Mouse (Mus musculus) spleen, adult 18-20 months (tissue): ENCODE results near the gene Arrdc5.

ENCODE experiments used
- DNase-seq, 2 experiments: peaks; one replicate each; pipeline ENCODE4 v3.0.0; 2022; ENCODE audit warnings: mixed read lengths in 2 of 2

Gene Arrdc5

GRCm38 (mm10) chr17:56303160-56303846, 3.2 kb upstream of the Arrdc5 start, which contains the start of gene Uhrf1:
Gene Uhrf1, plus strand, starts transcription at chr17:56303321.
- DNase-seq: peak; percentile 40 to 43

GRCm38 (mm10) chr17:56302363-56302996, 2.4 kb upstream of the Arrdc5 start:
- DNase-seq: no peak

GRCm38 (mm10) chr17:56298238-56298637, 1.8 kb downstream of the Arrdc5 start:
- DNase-seq: no peak

- DNase-seq: no peak
Observed at GRCm38 (mm10) chr17:56296201-56296600, 3.9 kb downstream of the Arrdc5 start.

- DNase-seq: no peak
Observed at GRCm38 (mm10) chr17:56294241-56294640, 5.8 kb downstream of the Arrdc5 start.

GRCm38 (mm10) chr17:56293291-56293690, 6.8 kb downstream of the Arrdc5 start:
- DNase-seq: no peak

- no peak for DNase-seq
Observed at GRCm38 (mm10) chr17:56292531-56293222, 7.4 kb downstream of the Arrdc5 start, which contains the start of gene Plin3. Gene Plin3, minus strand, starts transcription at chr17:56292873.

GRCm38 (mm10) chr17:56291826-56292475, 8.1 kb downstream of the Arrdc5 start:
- DNase-seq: no peak

- peak; percentile 78 to 85 for DNase-seq
Observed at GRCm38 (mm10) chr17:56291171-56291511, 8.9 kb downstream of the Arrdc5 start.

- DNase-seq: peak; percentile 87 to 96
Observed at GRCm38 (mm10) chr17:56290388-56291170, 9.5 kb downstream of the Arrdc5 start.

GRCm38 (mm10) chr17:56289371-56290331, 10.4 kb downstream of the Arrdc5 start:
- DNase-seq: no peak

- DNase-seq: no peak
Observed at GRCm38 (mm10) chr17:56288866-56289265, 11.2 kb downstream of the Arrdc5 start.

GRCm38 (mm10) chr17:56287830-56288229, 12.3 kb downstream of the Arrdc5 start:
- no peak for DNase-seq

- DNase-seq: no peak
Observed at GRCm38 (mm10) chr17:56285995-56286394, 14.1 kb downstream of the Arrdc5 start.

- DNase-seq: no peak
Observed at GRCm38 (mm10) chr17:56283316-56283715, 16.8 kb downstream of the Arrdc5 start.

- no peak for DNase-seq
Observed at GRCm38 (mm10) chr17:56282802-56283201, 17.3 kb downstream of the Arrdc5 start.

GRCm38 (mm10) chr17:56281193-56281592, 18.9 kb downstream of the Arrdc5 start:
- DNase-seq: no peak

- no peak for DNase-seq
Observed at GRCm38 (mm10) chr17:56279481-56280155, 20.5 kb downstream of the Arrdc5 start.

GRCm38 (mm10) chr17:56278340-56278739, 21.7 kb downstream of the Arrdc5 start:
- DNase-seq: no peak

GRCm38 (mm10) chr17:56277567-56277893, 22.6 kb downstream of the Arrdc5 start:
- DNase-seq: no peak
